Mouse (Mus musculus) cortical plate, adult 2 months (tissue): ENCODE measurements around the gene Pde10a. TPM values are rescaled to one million over a fixed set of nuclear protein-coding genes. Genes with fewer than 3 reads are reported as not detected.

ENCODE experiments used
- H3K27ac ChIP-seq: fragments of 200-500 bp; 2 replicates; pipeline ENCODE4 v1.5.1; 2012; ENCODE audit warnings: low read length, control low read depth, inconsistent platforms; ENCODE audit not compliant: insufficient read depth
- H3K4me1 ChIP-seq: fragments of 200-500 bp; 2 replicates; pipeline ENCODE4 v1.6.1; 2011; ENCODE audit warnings: low read length; ENCODE audit not compliant: control insufficient read depth, insufficient read depth
- H3K4me3 ChIP-seq: fragments of 200-500 bp; 2 replicates; pipeline ENCODE4 v1.5.1; 2011; ENCODE audit warnings: mild to moderate bottlenecking, low read length, control low read depth; ENCODE audit not compliant: insufficient read depth
- CTCF ChIP-seq: fragments of 200-500 bp; IDR thresholded peaks from 2 replicates; pipeline ENCODE4 v1.5.1; 2011; ENCODE audit warnings: mild to moderate bottlenecking, control low read depth, low read length; ENCODE audit not compliant: insufficient read depth; ENCODE audit errors: extremely low read depth
- POLR2A ChIP-seq: fragments of 200-500 bp; IDR thresholded peaks from 2 replicates; pipeline ENCODE4 v1.6.1; 2011; ENCODE audit warnings: mild to moderate bottlenecking, low read length, control low read depth; ENCODE audit not compliant: insufficient read depth; ENCODE audit errors: extremely low read depth
- polyA plus RNA-seq: library from polyadenylated mRNA; depleted of rRNA; stranded (reverse); fragments of >200 nt; gene quantifications from 2 replicates; pipeline ENCODE4 v1.2.3, GENCODE M21; 2012

The Pde10a gene
- polyA plus RNA-seq, 1 experiment = 71.9 TPM

GRCm38 (mm10) chr17:8541974-8542538 lies 16.9 kb downstream of the Pde10a start:
- no peak for TF ChIP-seq CTCF
- TF ChIP-seq POLR2A = no peak
- no peaks in the 10 kb centered on the region for H3K4me1 ChIP-seq
- no peak overlapping the region for H3K4me3 ChIP-seq
- H3K27ac ChIP-seq = no peak overlapping the region

GRCm38 (mm10) chr17:8546366-8546765 lies 21.2 kb downstream of the Pde10a start:
- no peak overlapping the region for H3K27ac ChIP-seq
- no peak for TF ChIP-seq CTCF
- TF ChIP-seq POLR2A = no peak
- no peak overlapping the region for H3K4me3 ChIP-seq

GRCm38 (mm10) chr17:8548733-8549132 lies 23.6 kb downstream of the Pde10a start:
- Histone ChIP-seq H3K4me1 (no peaks in the 10 kb centered on the region), H3K27ac (no peak overlapping the region)
- TF ChIP-seq POLR2A (no peak), CTCF (no peak)

More at GRCm38 (mm10) chr17:8546366-8546765, 21.2 kb downstream of the Pde10a start:
- H3K4me1 ChIP-seq = no peaks in the 10 kb centered on the region

GRCm38 (mm10) chr17:8551641-8552040 lies 26.5 kb downstream of the Pde10a start:
- H3K4me1 ChIP-seq = no peaks in the 10 kb centered on the region
- TF ChIP-seq POLR2A (no peak), CTCF (no peak)
- H3K4me3 ChIP-seq = no peak overlapping the region
- H3K27ac ChIP-seq = no peak overlapping the region

More at GRCm38 (mm10) chr17:8548733-8549132, 23.6 kb downstream of the Pde10a start:
- H3K4me3 ChIP-seq = no peak overlapping the region

- Histone ChIP-seq H3K4me1 (no peaks in the 10 kb centered on the region), H3K4me3 (no peak overlapping the region), H3K27ac (no peak overlapping the region)
- TF ChIP-seq POLR2A = no peak
- no peak for TF ChIP-seq CTCF
These were observed 27.3 kb downstream of the Pde10a start for GRCm38 (mm10) chr17:8552346-8553035.

- Histone ChIP-seq H3K4me1 (no peaks in the 10 kb centered on the region), H3K4me3 (no peak overlapping the region), H3K27ac (no peak overlapping the region)
- TF ChIP-seq POLR2A (no peak), CTCF (no peak)
These were observed 28.4 kb downstream of the Pde10a start for GRCm38 (mm10) chr17:8553601-8554000.

GRCm38 (mm10) chr17:8554219-8554618 lies 29.0 kb downstream of the Pde10a start:
- no peaks in the 10 kb centered on the region for H3K4me1 ChIP-seq
- H3K27ac ChIP-seq = no peak overlapping the region
- no peak for TF ChIP-seq CTCF
- TF ChIP-seq POLR2A = no peak
- H3K4me3 ChIP-seq = no peak overlapping the region

- no peak for TF ChIP-seq CTCF
- no peak for TF ChIP-seq POLR2A
- Histone ChIP-seq H3K4me3 (no peak overlapping the region), H3K27ac (no peak overlapping the region), H3K4me1 (peaks cover 3% of the 10 kb centered on the region; the same call in 1 of the 2 replicates)
These were observed 30.6 kb downstream of the Pde10a start for GRCm38 (mm10) chr17:8555785-8556184.

GRCm38 (mm10) chr17:8556223-8556622 lies 31.1 kb downstream of the Pde10a start:
- Histone ChIP-seq H3K4me3 (no peak overlapping the region), H3K4me1 (peaks cover 3% of the 10 kb centered on the region; the same call in 1 of the 2 replicates), H3K27ac (no peak overlapping the region)
- no peak for TF ChIP-seq CTCF
- no peak for TF ChIP-seq POLR2A

- no peak overlapping the region for H3K27ac ChIP-seq
- TF ChIP-seq CTCF (no peak), POLR2A (no peak)
- no peak overlapping the region for H3K4me3 ChIP-seq
- H3K4me1 ChIP-seq = peaks cover 3% of the 10 kb centered on the region; the same call in 1 of the 2 replicates
These were observed 32.8 kb downstream of the Pde10a start for GRCm38 (mm10) chr17:8557926-8558325.
